Mouse (Mus musculus): ENCODE data around the gene Srgn.

DNA sequence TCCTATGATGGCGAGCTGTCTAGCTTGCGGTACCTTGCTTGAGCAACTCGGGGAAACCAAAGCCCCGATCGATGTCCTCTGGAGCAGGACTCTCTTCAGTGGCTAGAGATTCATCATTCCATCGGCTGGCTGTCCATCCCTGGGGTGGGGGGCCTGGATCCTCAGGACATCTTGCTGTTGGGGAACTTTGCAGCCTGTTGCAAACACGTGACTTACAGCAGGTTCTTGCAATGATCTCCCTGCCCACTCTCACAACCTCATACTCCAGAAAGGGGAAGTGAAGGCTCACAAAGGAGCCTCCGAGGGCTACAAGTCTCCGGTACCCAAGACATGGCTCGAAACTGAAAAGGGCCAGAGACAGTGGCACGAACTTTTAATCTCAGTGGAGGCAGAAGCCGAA is 14.2 kb upstream of the Srgn start:
- TF ChIP-seq CTCF (IDR thresholded peaks at IDR 0.05; ENCODE audit: borderline replicate concordance, insufficient read depth, low read depth, low read length) = no peak
- no peak for TF ChIP-seq POLR2A (IDR thresholded peaks at IDR 0.05; ENCODE audit: borderline replicate concordance, insufficient read depth, low read length)

All from cerebellum, adult 2 months (tissue).